8 mouse cellular contexts compared by ENCODE assay signal in the genomic region with DNA sequence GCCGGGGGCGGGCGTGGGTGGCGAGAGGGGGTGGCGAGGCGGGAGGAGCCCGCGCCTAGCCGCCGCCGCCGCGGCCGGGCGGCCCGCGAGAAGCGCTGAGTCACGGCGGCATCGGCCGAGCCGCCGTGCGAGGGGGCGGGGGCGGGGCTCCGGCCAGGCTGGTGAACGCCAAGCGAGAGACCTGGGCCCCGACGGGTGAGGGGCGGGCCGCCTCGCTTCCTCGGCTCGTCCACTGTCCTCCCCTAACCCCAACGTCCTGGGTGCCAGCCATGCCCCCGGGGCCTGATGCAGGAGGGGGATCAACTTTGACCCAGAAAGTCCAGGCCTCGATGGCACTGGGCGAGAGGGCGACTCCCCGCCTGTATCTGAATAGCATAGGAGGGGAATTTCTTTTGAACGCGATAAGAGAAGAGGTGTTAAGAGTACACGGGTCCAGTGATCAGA. TPM values are rescaled to one million over a fixed set of nuclear protein-coding genes. Genes with fewer than 3 reads are reported as not detected.
DNase-seq lines count a peak whose midpoint lies in the region; ATAC-seq and TF ChIP-seq lines count a peak whose summit lies in the region.

Gene Me1 (minus strand): TSS at position 136 of the 444 bp plus-strand sequence.

- CTCF ChIA-PET in Patski (lab: Charles Lee) = no interaction called here

- TF ChIP-seq CTCF in C2C12 (IDR thresholded peaks at IDR 0.05; ENCODE audit: control insufficient read depth, insufficient read depth, insufficient read length) = no peak
- no peak for TF ChIP-seq CTCF in Patski (IDR thresholded peaks at IDR 0.05)
- no peak for TF ChIP-seq CTCF in intestine, postnatal 0 days (IDR thresholded peaks at IDR 0.05; ENCODE audit: low read depth)

- peak within 1 kb of the TSS; percentile 97 for H3K4me2 ChIP-seq in intestine, postnatal 0 days (replicated peaks; ENCODE audit: low read depth)
- peak within 1 kb of the TSS; percentile 90 for H3K4me2 ChIP-seq in limb, embryonic 15.5 days
- peak within 1 kb of the TSS; percentile 80 for H3K4me2 ChIP-seq in midbrain, embryonic 16.5 days (ENCODE audit: low read length)

- no peaks in the 10 kb centered on the region for H3K9me3 ChIP-seq in intestine, postnatal 0 days (ENCODE audit: control insufficient read depth)
- no peaks in the 10 kb centered on the region for H3K9me3 ChIP-seq in limb, embryonic 15.5 days
- no peaks in the 10 kb centered on the region for H3K9me3 ChIP-seq in midbrain, embryonic 16.5 days (replicated peaks; ENCODE audit: control insufficient read depth, low read length, poor library complexity, severe bottlenecking)

- no peaks in the 10 kb centered on the region for H3K4me1 ChIP-seq in intestine, postnatal 0 days (replicated peaks; ENCODE audit: control insufficient read depth, insufficient read depth, low read length)
- peaks cover 5% of the 10 kb centered on the region for H3K4me1 ChIP-seq in limb, embryonic 15.5 days
- H3K4me1 ChIP-seq in midbrain, embryonic 16.5 days (ENCODE audit: control insufficient read depth, insufficient read depth, low read length) = peaks cover 3% of the 10 kb centered on the region; the same call in 1 of the 2 replicates

- H3K4me3 ChIP-seq in C2C12 (ENCODE audit: insufficient read depth, poor library complexity, severe bottlenecking) = peak within 1 kb of the TSS; percentile 64
- H3K4me3 ChIP-seq in intestine, postnatal 0 days (ENCODE audit: low read depth, low read length) = peak within 1 kb of the TSS; percentile 66
- H3K4me3 ChIP-seq in limb, embryonic 15.5 days = peak within 1 kb of the TSS; percentile 76
- peak within 1 kb of the TSS; percentile 83 for H3K4me3 ChIP-seq in midbrain, embryonic 16.5 days (ENCODE audit: low read depth, low read length)

- peak within 1 kb of the TSS; percentile 73 for H3K27ac ChIP-seq in intestine, postnatal 0 days (ENCODE audit: low read depth, low read length)
- H3K27ac ChIP-seq in limb, embryonic 15.5 days = peak within 1 kb of the TSS; percentile 86
- H3K27ac ChIP-seq in midbrain, embryonic 16.5 days (ENCODE audit: low read length) = peak within 1 kb of the TSS; percentile 75

- no peak for DNase-seq in Patski (ENCODE audit: low read depth, low spot score)
- DNase-seq in embryo, embryonic 10 days (ENCODE audit: low spot score) = peak; percentile 56
- DNase-seq in heart, adult 11 months = peak; percentile 94
- peak; percentile 76 for DNase-seq in yolk sac, embryonic 10.5 days (ENCODE audit: low spot score)

- POLR2A ChIA-PET in Patski (lab: Charles Lee) = no interaction called here

- peak within 1 kb of the TSS; percentile 70 for H3K9ac ChIP-seq in intestine, postnatal 0 days (ENCODE audit: low read depth, low read length)
- peak within 1 kb of the TSS; percentile 77 for H3K9ac ChIP-seq in limb, embryonic 15.5 days
- H3K9ac ChIP-seq in midbrain, embryonic 16.5 days (ENCODE audit: low read depth, low read length) = peak within 1 kb of the TSS; percentile 94

- H3K27me3 ChIP-seq in C2C12 (ENCODE audit: control insufficient read depth, insufficient read depth, insufficient read length) (no peaks in the 10 kb centered on the region), Patski (no peaks in the 10 kb centered on the region)
- H3K27me3 ChIP-seq in intestine, postnatal 0 days (replicated peaks; ENCODE audit: control insufficient read depth, insufficient read depth, low read length) = no peaks in the 10 kb centered on the region
- no peaks in the 10 kb centered on the region for H3K27me3 ChIP-seq in limb, embryonic 15.5 days
- H3K27me3 ChIP-seq in midbrain, embryonic 16.5 days (ENCODE audit: control insufficient read depth, insufficient read depth, low read depth, low read length) = no peaks in the 10 kb centered on the region

- peak within 1 kb of the TSS; percentile 71 for H3ac ChIP-seq in C2C12 (ENCODE audit: control insufficient read depth, insufficient read length, low read depth)

- H3K36me3 ChIP-seq in C2C12 (ENCODE audit: control insufficient read depth, insufficient read depth) = no peaks in the 10 kb centered on the region
- H3K36me3 ChIP-seq in intestine, postnatal 0 days (ENCODE audit: control insufficient read depth, insufficient read depth) = no peaks in the 10 kb centered on the region
- H3K36me3 ChIP-seq in limb, embryonic 15.5 days = no peaks in the 10 kb centered on the region
- H3K36me3 ChIP-seq in midbrain, embryonic 16.5 days (ENCODE audit: control insufficient read depth, insufficient read depth, low read length) = no peaks in the 10 kb centered on the region

- ATAC-seq in Patski = peak; percentile 91
- ATAC-seq in intestine, postnatal 0 days = peak; percentile 80
- ATAC-seq in limb, embryonic 15.5 days (ENCODE audit: insufficient number of reproducible peaks, low FRiP score, low TSS enrichment, low read depth) = peak; percentile 65; the same call in 1 of the 2 replicates
- ATAC-seq in midbrain, embryonic 16.5 days = peak; percentile 89

- H3K79me3 ChIP-seq in C2C12 (ENCODE audit: low read depth) = peaks cover 34% of the 10 kb centered on the region

- H3K79me2 ChIP-seq in C2C12 (ENCODE audit: control insufficient read depth, insufficient read depth) = peaks cover 47% of the 10 kb centered on the region

- WGBS in intestine, postnatal 0 days = under 1% methylated on average over 33 of the region's 46 CpGs
- WGBS in limb, embryonic 15.5 days = 4% methylated on average over 13 of the region's 46 CpGs
- 1% methylated on average over 24 of the region's 46 CpGs for WGBS in midbrain, embryonic 16.5 days

- in situ Hi-C loops in Patski (cut with MboI; ENCODE audit: low pct_unique_long_range_greater_than_20kb) = no loop called here

TF ChIP-seq in C2C12, 6 proteins besides CTCF, POLR2A, EP300 and RAD21:
- no peak for TF ChIP-seq USF1 (IDR thresholded peaks at IDR 0.05; ENCODE audit: low read depth)
- TF ChIP-seq MAX (IDR thresholded peaks at IDR 0.05) = no peak
- TF ChIP-seq MYOG (IDR thresholded peaks at IDR 0.05; ENCODE audit: control insufficient read depth, extremely low read depth, insufficient read length) = no peak
- no peak for TF ChIP-seq MYOD1 (IDR thresholded peaks at IDR 0.05; ENCODE audit: control insufficient read depth, insufficient read length, low read depth)
- TF ChIP-seq CEBPB (IDR thresholded peaks at IDR 0.05; ENCODE audit: low read depth) = no peak
- TF ChIP-seq FOSL1 (IDR thresholded peaks at IDR 0.05; ENCODE audit: insufficient read depth, low read length, poor library complexity, severe bottlenecking) = no peak
TF ChIP-seq in C2C12: peak in this region for 0.

RNA-seq across cellular contexts. Expression of gene Me1, which starts in this region (rescaled TPM):
- polyA plus RNA-seq in C2C12 (2012; fragmentation: generic; extraction: Trizol) (50.1 TPM), Patski (2021) (109 TPM)
- polyA plus RNA-seq in intestine, postnatal 0 days (2015; fragmentation: Nextera tagmentation; extraction: Ambion mirVana) = 51.6 and 55.2 TPM in 2 replicates
- polyA plus RNA-seq in limb, embryonic 15.5 days (2015; fragmentation: Nextera tagmentation; extraction: Ambion mirVana) = 31.0 and 32.4 TPM in 2 replicates
- 44.8 and 51.5 TPM in 2 replicates for polyA plus RNA-seq in midbrain, embryonic 16.5 days (2015; fragmentation: Nextera tagmentation; extraction: Ambion mirVana)
